Mouse (Mus musculus) midbrain, embryonic 14.5 days (tissue): Measurements from ENCODE around the gene 4933421I07Rik. TPM values are rescaled to one million over a fixed set of nuclear protein-coding genes. Genes with fewer than 3 reads are reported as not detected.

Experiments used
- polyA plus RNA-seq: library from polyadenylated mRNA; unstranded; fragments of >200 nt; fragmentation: Nextera tagmentation; extraction: Ambion mirVana; gene quantifications from 2 replicates; pipeline ENCODE4 v1.2.1, GENCODE M21; 2014

Gene 4933421I07Rik
- polyA plus RNA-seq, 1 experiment from 2014 or later: not detected

Other genes with a start within 250 kb of the 4933421I07Rik start
- gene Vmn2r61, start 188.1 kb downstream of the 4933421I07Rik start, polyA plus RNA-seq: not detected in 2 replicates
- gene Zfp141, start 57.6 kb upstream of the 4933421I07Rik start, polyA plus RNA-seq: 12.3 and 20.0 TPM in 2 replicates
- not detected in 2 replicates for gene Gm21028, start 130.5 kb upstream of the 4933421I07Rik start, polyA plus RNA-seq
- gene Zfp977, start 144.4 kb upstream of the 4933421I07Rik start, polyA plus RNA-seq: 1.7 and 2.1 TPM in 2 replicates
- 1.4 and 3.1 TPM in 2 replicates for gene Zfp976, start 194.5 kb upstream of the 4933421I07Rik start, polyA plus RNA-seq
- gene Zfp975, start 244.6 kb upstream of the 4933421I07Rik start, polyA plus RNA-seq: 7.6 and 8.2 TPM in 2 replicates